Mouse (Mus musculus) Muller cell, postnatal 12 days (primary cell): Measurements from ENCODE around the gene Zbtb39.

ENCODE experiments used
- DNase-seq: peaks from one replicate; pipeline ENCODE4 v3.0.0-alpha.2; 2015; ENCODE audit errors: inconsistent ontology term

The Zbtb39 gene

GRCm38 (mm10) chr10:127739083-127739660 is at the start of gene Zbtb39:
Gene Zbtb39 (plus strand): TSS chr10:127739538.
- peak; percentile 87 for DNase-seq

- no peak for DNase-seq
These were observed 48.3 kb upstream of the Zbtb39 start for GRCm38 (mm10) chr10:127691053-127691452.

GRCm38 (mm10) chr10:127694636-127695035 is 44.7 kb upstream of the Zbtb39 start:
- DNase-seq = peak; percentile 15

GRCm38 (mm10) chr10:127695775-127696174 is 43.6 kb upstream of the Zbtb39 start:
- no peak for DNase-seq

- DNase-seq = no peak
These were observed 40.4 kb upstream of the Zbtb39 start for GRCm38 (mm10) chr10:127698966-127699365.

GRCm38 (mm10) chr10:127703299-127703698 is 36.0 kb upstream of the Zbtb39 start:
- DNase-seq = no peak

- no peak for DNase-seq
These were observed 35.0 kb upstream of the Zbtb39 start for GRCm38 (mm10) chr10:127704293-127704692.

- DNase-seq = no peak
These were observed 34.5 kb upstream of the Zbtb39 start, which contains the start of gene Myo1a for GRCm38 (mm10) chr10:127704766-127705220. Gene Myo1a (plus strand): TSS chr10:127705170.

GRCm38 (mm10) chr10:127705783-127706182 is 33.6 kb upstream of the Zbtb39 start:
- no peak for DNase-seq

- no peak for DNase-seq
These were observed 31.6 kb upstream of the Zbtb39 start for GRCm38 (mm10) chr10:127707721-127708120.

- DNase-seq = no peak
These were observed 30.4 kb upstream of the Zbtb39 start for GRCm38 (mm10) chr10:127708850-127709370.

- DNase-seq = no peak
These were observed 29.0 kb upstream of the Zbtb39 start for GRCm38 (mm10) chr10:127710331-127710730.

GRCm38 (mm10) chr10:127712736-127713135 is 26.6 kb upstream of the Zbtb39 start:
- DNase-seq = no peak

- no peak for DNase-seq
These were observed 17.5 kb upstream of the Zbtb39 start for GRCm38 (mm10) chr10:127721671-127722418.

- no peak for DNase-seq
These were observed 15.2 kb upstream of the Zbtb39 start, which contains the start of gene Tac2 for GRCm38 (mm10) chr10:127724178-127724577. Gene Tac2 (plus strand): TSS chr10:127724478.

- no peak for DNase-seq
These were observed 14.2 kb upstream of the Zbtb39 start for GRCm38 (mm10) chr10:127725136-127725535.

- no peak for DNase-seq
These were observed 10.9 kb upstream of the Zbtb39 start for GRCm38 (mm10) chr10:127728437-127728836.

GRCm38 (mm10) chr10:127730285-127730932 is 8.9 kb upstream of the Zbtb39 start:
- no peak for DNase-seq

- no peak for DNase-seq
These were observed 8.4 kb upstream of the Zbtb39 start for GRCm38 (mm10) chr10:127730933-127731310.

- no peak for DNase-seq
These were observed 7.9 kb upstream of the Zbtb39 start for GRCm38 (mm10) chr10:127731397-127731796.

- DNase-seq = peak; percentile 26
These were observed 4.9 kb upstream of the Zbtb39 start for GRCm38 (mm10) chr10:127734434-127734833.

- DNase-seq = no peak
These were observed 3.1 kb upstream of the Zbtb39 start for GRCm38 (mm10) chr10:127736266-127736665.
